Mouse (Mus musculus) lung, adult 2 months (tissue): ENCODE measurements around the gene Ctnna3.

Source experiments
- CTCF ChIP-seq: fragments of 200-500 bp; IDR thresholded peaks from 2 replicates; pipeline ENCODE4 v1.5.1; 2011; ENCODE audit warnings: mild to moderate bottlenecking, low read length, control low read depth; ENCODE audit not compliant: insufficient read depth
- POLR2A ChIP-seq: fragments of 200-500 bp; IDR thresholded peaks from 2 replicates; pipeline ENCODE4 v1.6.1; 2011; ENCODE audit warnings: low read depth, mild to moderate bottlenecking, control low read depth, low read length, borderline replicate concordance; ENCODE audit errors: extremely low read depth

DNA sequence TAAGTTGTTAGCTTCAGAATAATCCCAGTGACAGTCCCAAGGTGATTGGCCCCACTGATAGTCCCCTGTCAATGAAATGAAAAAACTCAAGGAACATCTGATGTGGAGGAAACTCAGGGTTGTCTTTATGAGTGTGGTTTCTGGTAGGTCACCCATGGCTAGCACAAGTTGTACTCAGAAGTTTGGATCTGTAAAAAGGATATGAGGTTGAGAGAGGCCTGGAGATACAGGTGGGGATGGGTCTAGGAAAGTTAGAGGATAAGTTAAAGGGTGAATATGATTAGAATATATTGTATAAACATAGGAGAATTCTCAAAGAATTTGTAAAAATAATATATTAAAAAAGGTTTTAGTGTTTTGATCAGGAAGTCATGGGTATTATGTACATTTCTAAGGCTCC, 497.4 kb downstream of the Ctnna3 start, which contains the start of gene Gm10118:
- TF ChIP-seq CTCF (no peak), POLR2A (no peak)
